Mouse (Mus musculus) kidney, postnatal 0 days (tissue): ENCODE measurements at regions not wholly inside any gene's neighbourhood (a gene's known extent, or its start where the extent isn't known, plus 50 kb on each side); places are given as distances from the start of the nearest gene placed in this dataset.
A peak's percentile ranks its signal among the peaks of the same experiment; 100 is the strongest.

Experiments used
- ATAC-seq: fragments of 200-750 bp; cut with Nextera tagmentation; replicated peaks from 2 replicates; pipeline ENCODE4 v1.8.0; 2017; ENCODE audit warnings: low read depth, moderate number of reproducible peaks, moderate TSS enrichment, moderate library complexity; ENCODE audit not compliant: low FRiP score
- DNase-seq: peaks from one replicate; pipeline ENCODE4 v3.0.0-alpha.2; 2016; ENCODE audit warnings: low spot score
- H3K27ac ChIP-seq: fragments of 300-500 bp; sonication (generic); 2 replicates; pipeline ENCODE4 v1.5.1; 2014; ENCODE audit warnings: mild to moderate bottlenecking
- H3K27me3 ChIP-seq: fragments of 300-500 bp; sonication (generic); 2 replicates; pipeline ENCODE4 v1.6.1; 2014; ENCODE audit warnings: low read length, mixed read lengths; ENCODE audit not compliant: insufficient read depth
- H3K36me3 ChIP-seq: fragments of 300-500 bp; sonication (generic); 2 replicates; pipeline ENCODE4 v1.6.1; 2014; ENCODE audit warnings: low read length, mixed read lengths; ENCODE audit not compliant: insufficient read depth
- H3K4me1 ChIP-seq: fragments of 300-500 bp; sonication (generic); replicated peaks from 2 replicates; pipeline ENCODE4 v1.6.1; 2014; ENCODE audit warnings: antibody characterized with exemption, low read length, mixed read lengths; ENCODE audit not compliant: insufficient read depth
- H3K4me2 ChIP-seq: fragments of 300-500 bp; sonication (generic); 2 replicates; pipeline ENCODE4 v1.6.1; 2014; ENCODE audit warnings: mild to moderate bottlenecking, low read length, moderate library complexity, mixed read lengths
- H3K4me3 ChIP-seq: fragments of 300-500 bp; sonication (generic); replicated peaks from 2 replicates; pipeline ENCODE4 v1.5.1; 2014; ENCODE audit warnings: low read depth, low read length
- H3K9ac ChIP-seq: fragments of 300-500 bp; sonication (generic); 2 replicates; pipeline ENCODE4 v1.6.1; 2014; ENCODE audit warnings: low read depth, low read length
- H3K9me3 ChIP-seq: fragments of 300-500 bp; sonication (generic); replicated peaks from 2 replicates; pipeline ENCODE4 v1.6.1; 2016; ENCODE audit warnings: low read length, inconsistent platforms, mixed read lengths
- CTCF ChIP-seq: IDR thresholded peaks from 2 replicates; pipeline ENCODE4 v1.5.1; 2016; ENCODE audit warnings: antibody characterized with exemption, low read depth, mild to moderate bottlenecking, moderate library complexity
- WGBS: fragments of 180-500 bp; shearing (Covaris S2); extraction: QIAGEN DNeasy Blood & Tissue Kit; methylation state at CpG from one replicate; pipeline ENCODE4 v1.1.7; 2014; 5-methylcytosine and 5-hydroxymethylcytosine counted together

DNA sequence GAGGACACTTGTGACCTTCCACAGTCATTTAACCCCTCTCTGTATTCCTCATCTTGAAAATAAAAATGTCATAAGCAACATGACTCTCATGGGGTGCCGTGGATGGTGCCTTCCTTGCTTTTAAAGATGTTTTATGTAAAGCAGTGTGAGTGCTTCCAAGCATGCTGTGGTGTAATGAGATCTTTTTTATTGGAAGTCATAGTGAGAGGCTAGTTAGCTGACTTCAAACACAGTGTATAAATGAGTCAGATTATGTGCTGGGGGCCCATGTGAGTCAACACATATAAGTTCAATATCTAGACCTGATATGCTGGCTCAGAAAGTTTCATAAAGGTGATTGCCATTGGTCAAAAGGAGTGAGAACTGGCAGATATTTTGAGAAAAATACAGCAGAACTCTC is 516.8 kb downstream of the Gabrg2 start:
- 20% methylated on average over 1 of the region's 1 CpGs for WGBS
- Histone ChIP-seq H3K9ac (no peak overlapping the region), H3K4me3 (no peak overlapping the region), H3K4me1 (no peaks in the 10 kb centered on the region), H3K27me3 (no peaks in the 10 kb centered on the region), H3K27ac (no peak overlapping the region), H3K9me3 (no peaks in the 10 kb centered on the region), H3K36me3 (no peaks in the 10 kb centered on the region), H3K4me2 (no peak overlapping the region)
- ATAC-seq, result no peak
- TF ChIP-seq CTCF, result no peak
- no peak for DNase-seq

DNA sequence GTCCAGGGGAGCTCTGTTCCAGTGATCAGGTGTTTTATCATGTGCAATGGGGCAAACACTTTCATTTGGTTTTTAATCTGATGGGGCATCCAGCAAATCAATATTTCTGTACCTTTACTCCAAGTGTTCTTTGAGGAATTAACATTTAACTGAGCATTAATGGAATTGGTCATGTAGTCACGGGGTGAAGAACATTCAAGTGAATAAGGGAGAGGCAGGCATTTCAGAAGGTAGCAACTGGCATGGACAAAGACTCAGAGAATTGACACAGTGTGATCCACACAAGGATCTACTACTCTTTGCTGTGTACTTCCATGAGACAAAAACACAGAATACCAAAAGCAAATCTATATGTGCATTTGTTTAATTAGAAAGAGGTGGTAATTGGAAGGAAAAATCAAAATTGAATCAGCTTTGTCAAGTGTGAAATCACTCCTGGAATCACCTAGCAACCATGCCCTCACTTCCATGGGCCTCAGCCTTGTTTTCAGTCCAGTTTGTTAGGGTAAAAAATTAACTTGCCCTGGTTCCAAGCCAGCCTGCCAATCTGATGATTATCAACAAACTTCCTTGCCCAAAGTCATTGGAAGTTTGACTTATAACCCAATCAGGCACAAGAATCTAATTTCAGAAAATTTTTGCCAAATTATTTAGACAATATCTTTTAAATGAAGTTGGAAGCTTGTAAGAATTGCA is 529.6 kb downstream of the Gabrg2 start:
- H3K9ac ChIP-seq, result no peak overlapping the region
- DNase-seq, result no peak
- H3K36me3 ChIP-seq, result no peaks in the 10 kb centered on the region
- H3K4me3 ChIP-seq, result no peak overlapping the region
- no peak overlapping the region for H3K27ac ChIP-seq
- no peaks in the 10 kb centered on the region for H3K27me3 ChIP-seq
- TF ChIP-seq CTCF, result no peak
- no peaks in the 10 kb centered on the region for H3K4me1 ChIP-seq
- H3K4me2 ChIP-seq, result no peak overlapping the region
- no peaks in the 10 kb centered on the region for H3K9me3 ChIP-seq
- no peak for ATAC-seq
- WGBS, result 45% methylated on average over 1 of the region's 1 CpGs

GRCm38 (mm10) chr11:41467330-41467729 is 533.3 kb downstream of the Gabrg2 start:
- no peaks in the 10 kb centered on the region for H3K4me1 ChIP-seq
- no peak for TF ChIP-seq CTCF
- DNase-seq (peak; percentile 18), ATAC-seq (no peak)
- H3K4me3 ChIP-seq, result no peak overlapping the region
- 62% methylated on average over 2 of the region's 2 CpGs for WGBS
- no peaks in the 10 kb centered on the region for H3K36me3 ChIP-seq
- no peak overlapping the region for H3K27ac ChIP-seq
- no peak overlapping the region for H3K9ac ChIP-seq
- H3K4me2 ChIP-seq, result no peak overlapping the region
- H3K27me3 ChIP-seq, result no peaks in the 10 kb centered on the region
- H3K9me3 ChIP-seq, result no peaks in the 10 kb centered on the region

DNA sequence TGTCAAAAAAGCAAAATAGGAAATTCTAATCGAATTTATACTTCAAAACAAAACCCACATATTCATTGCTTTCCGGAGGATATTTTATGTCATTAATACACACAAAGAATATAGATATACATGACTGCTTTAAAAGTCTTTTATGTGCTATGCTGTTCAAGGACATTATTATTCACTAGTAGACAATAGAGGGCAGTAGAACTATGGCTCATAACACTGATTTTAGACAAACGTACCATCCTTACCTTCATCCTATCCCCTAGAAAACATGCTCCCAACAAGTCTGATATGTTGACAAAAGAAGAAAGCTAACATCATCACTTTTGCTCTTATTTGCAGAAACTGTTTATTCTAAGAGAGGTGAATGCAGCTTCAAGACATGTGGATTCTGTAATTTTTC is 566.8 kb downstream of the Gabrg2 start:
- H3K9ac ChIP-seq, result no peak overlapping the region
- TF ChIP-seq CTCF, result peak; percentile 60
- no peaks in the 10 kb centered on the region for H3K4me1 ChIP-seq
- no peaks in the 10 kb centered on the region for H3K9me3 ChIP-seq
- H3K27ac ChIP-seq, result no peak overlapping the region
- H3K27me3 ChIP-seq, result no peaks in the 10 kb centered on the region
- no peak overlapping the region for H3K4me2 ChIP-seq
- DNase-seq, result peak; percentile 39
- no peak for ATAC-seq
- H3K4me3 ChIP-seq, result no peak overlapping the region
- H3K36me3 ChIP-seq, result no peaks in the 10 kb centered on the region
- 67% methylated on average over 3 of the region's 3 CpGs for WGBS

DNA sequence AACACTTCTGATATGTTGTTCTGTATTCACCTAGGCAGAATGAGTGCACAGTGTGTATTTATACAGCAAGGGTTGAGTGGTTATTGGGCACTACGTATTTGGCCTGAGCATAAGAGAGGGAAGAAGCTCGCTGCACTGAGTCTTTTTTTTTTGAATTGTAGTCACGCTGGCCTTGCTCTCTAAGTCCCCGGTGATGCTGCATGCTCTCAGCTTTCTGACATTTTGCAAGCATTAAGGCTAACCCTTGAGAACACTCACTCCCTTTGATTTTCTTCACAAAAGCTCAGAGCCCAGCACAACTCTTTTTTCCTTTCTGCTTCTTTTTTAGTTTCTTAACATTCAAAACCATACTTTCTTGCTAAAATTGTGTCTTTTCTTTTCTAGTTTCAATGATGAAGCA is 575.1 kb downstream of the Gabrg2 start:
- Histone ChIP-seq H3K27me3 (no peaks in the 10 kb centered on the region), H3K9ac (no peak overlapping the region), H3K4me2 (no peak overlapping the region), H3K4me1 (no peaks in the 10 kb centered on the region), H3K36me3 (no peaks in the 10 kb centered on the region), H3K9me3 (no peaks in the 10 kb centered on the region), H3K27ac (no peak overlapping the region), H3K4me3 (no peak overlapping the region)
- WGBS, result 53% methylated on average over 4 of the region's 4 CpGs
- ATAC-seq (no peak), DNase-seq (no peak)
- TF ChIP-seq CTCF, result no peak
